Mouse (Mus musculus): ENCODE results near the gene Gpatch1. TPM values are rescaled to one million over a fixed set of nuclear protein-coding genes. Genes with fewer than 3 reads are reported as not detected.

The Gpatch1 gene
- 10 to 100 TPM; 26.7 to 31.7 TPM for total RNA-seq (2021)

DNA sequence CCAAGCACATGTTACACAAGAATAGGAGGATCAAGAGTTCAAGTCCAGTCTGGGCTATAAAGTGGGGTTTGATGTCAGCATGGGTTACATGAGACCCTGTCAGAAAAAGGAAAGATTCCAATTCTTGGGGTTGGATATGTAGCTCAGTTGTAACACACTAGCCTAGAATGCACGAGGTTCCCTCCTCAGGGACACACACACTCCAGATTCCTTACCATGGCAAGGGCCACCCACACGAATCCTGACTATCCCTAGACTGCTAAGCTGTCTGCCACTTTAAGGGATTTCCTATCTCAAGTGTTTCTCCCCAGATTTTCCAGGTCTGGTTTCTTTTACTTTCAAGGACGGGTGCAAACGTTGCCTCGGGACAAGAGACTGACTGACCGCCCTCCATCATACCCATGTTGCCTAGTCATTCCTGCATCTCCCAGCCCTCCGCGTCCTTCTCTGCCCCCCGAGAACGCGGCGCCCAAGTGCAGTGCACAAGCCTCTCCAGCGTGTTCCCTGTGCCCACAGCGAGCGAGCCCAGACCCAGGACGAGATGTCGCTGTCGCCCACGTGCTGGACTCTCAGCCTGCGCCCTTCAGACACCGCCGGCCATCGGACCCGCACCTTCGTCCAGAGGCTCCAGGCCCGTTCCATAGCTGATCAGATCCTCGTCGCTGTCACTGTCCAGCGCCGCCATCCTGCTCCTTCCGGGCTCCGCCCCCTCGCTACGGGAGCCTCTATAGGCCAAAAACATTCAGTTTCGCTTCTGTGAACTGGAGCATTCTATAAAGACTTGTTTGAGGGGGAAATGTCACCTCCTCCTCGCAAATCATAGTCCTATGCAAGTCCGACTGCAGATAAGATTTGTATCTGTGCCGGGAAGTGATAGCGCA lies at the start of gene Gpatch1:
TSS of gene Gpatch1 (minus strand) at position 712 of the 881 bp plus-strand sequence.
- intact Hi-C loops (cut with DNase I) = no loop called here
- DNase-seq = peak; percentile 93

DNA sequence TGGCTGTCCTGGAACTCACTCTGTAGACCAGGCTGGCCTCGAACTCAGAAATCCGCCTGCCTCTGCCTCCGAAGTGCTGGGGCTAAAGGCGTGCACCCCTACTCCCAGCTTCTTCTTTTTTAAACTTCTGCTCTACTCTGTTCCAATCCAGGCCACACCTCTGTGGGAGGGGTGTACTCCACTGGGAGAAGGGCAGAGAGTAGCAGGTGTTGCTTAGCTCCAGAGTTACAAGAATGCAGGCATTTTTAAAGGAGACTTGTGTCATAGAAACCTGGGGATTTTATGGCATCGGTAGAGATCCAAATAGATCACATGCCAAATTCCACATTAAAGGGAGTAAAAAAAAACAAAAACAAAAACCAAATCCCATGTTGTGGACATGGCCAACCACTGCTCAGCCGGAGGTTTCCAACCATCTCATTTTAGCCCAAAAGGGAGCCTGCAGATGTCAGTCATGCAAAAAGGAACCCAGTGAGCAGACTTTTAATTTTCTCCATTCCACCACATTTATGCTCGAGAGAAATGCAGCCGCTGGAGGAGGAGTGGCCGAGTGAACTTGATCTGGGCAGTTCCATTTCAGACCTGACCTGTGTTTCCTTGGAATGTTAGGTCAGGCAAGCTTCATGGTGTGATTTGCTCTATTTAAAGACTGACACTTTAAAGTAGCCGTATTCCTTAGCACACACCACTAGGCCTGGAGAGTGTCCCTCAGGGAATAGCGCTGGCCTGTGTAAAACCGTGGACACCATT lies 47.1 kb upstream of the Gpatch1 start:
- intact Hi-C loops (cut with DNase I) = no loop called here
- DNase-seq = no peak

DNA sequence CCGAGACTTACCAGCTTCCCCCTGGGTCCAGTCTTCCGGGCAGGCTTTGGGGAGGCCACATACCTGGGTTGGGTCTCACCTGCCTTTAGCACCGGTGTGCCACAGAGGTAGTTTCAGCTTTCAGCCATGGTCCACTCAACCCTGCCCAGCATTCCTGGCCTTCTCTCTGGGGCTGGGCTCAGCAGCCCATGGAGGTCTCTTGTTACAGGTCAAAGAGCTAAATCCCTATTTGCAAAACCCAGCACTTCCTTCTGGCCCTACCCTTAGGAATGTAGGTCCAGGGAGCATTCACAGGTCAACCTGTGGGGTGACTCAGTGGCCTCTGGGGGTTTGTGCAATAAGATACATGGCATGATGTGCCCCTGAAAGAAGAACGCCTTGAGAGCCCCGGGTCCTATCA lies 44.6 kb upstream of the Gpatch1 start:
- intact Hi-C loops (cut with DNase I) = no loop called here

DNA sequence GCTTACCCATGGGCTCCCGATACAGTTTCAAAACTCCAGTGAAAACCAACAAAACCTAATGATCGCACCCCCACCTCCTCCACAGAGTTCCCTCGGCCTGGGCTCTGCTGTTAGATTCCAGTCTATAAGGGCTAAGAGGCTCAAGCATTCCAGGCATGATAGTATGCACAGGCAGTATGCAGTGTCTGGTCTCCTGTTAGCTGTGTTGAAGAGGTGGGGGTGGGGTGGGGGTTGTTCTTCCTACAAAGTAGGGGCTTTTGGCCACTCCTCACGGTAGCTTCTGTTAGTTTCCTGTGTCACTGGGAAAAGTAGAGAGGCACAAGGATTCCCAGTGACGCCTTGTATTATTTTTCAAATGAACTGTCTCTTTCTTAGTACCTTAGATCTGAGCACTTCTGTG lies 44.0 kb upstream of the Gpatch1 start:
- intact Hi-C loops (cut with DNase I) = no loop called here
- DNase-seq = no peak

More for the DNA sequence above, 44.6 kb upstream of the Gpatch1 start:
- no peak for DNase-seq

DNA sequence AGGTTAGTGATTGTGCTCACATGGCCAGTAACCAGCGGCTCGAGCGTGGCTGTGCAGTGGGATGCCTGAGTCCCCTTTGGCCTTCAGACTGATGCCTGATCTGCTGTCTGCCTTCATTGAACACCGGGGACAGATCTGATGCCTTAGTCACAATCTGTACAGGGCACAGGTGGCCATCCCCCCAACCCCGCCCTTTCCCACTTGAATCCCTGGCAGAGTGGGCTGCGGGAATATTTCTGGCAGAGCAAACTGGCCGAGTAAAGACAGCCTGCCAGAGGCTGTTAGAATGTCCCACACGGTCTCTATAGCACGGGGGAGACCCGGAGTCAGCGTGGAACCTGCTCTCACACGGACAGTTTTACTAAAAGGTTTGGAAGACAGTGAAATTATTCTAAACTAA lies 39.4 kb upstream of the Gpatch1 start:
- intact Hi-C loops (cut with DNase I) = no loop called here
- no peak for DNase-seq

DNA sequence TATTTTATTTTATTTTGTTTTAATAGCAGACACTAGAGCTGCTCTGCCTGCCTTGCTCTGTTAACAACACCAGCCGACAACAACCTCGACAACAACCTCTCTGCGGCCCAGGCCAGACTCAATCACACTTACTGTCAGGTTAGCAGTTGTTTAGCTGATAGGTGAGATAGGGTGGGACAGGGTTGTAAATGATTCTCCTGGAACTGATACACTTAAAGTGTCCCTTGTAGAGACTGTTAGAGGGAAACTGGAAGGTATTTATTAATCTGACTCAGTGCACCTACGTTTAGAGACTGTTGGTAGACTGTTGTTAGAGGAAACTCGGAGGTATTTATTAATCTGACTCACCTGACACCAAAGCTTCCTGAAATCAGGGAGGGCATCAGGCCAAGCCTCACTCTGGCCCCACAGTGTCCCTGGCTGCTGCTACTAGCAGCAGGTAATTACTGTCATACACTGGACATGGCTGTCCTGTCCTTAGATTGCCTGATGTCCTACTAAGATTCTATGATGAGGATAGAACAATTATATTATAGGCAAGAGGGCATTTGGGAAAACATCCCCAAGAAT lies 37.1 kb upstream of the Gpatch1 start:
- intact Hi-C loops (cut with DNase I) = no loop called here
- DNase-seq = no peak

DNA sequence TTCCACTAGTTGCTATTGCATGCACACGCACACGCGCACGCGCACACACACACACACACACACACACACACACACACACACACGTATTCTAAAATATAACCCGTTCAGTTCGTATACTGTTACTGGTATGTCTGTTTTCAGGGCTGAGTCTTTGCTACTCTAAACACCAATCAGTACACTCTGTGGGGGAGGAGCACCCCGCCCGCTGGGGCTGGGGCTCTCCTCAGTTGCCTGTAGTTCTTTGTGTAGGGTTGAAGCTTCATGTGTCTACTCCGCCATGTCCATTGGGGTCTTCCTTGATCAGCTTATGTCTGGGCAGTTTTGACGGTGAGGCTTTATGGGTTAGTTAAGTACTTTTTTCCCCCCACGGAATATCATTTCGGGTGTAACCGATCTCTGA lies 35.1 kb upstream of the Gpatch1 start:
- intact Hi-C loops (cut with DNase I) = no loop called here
- no peak for DNase-seq

DNA sequence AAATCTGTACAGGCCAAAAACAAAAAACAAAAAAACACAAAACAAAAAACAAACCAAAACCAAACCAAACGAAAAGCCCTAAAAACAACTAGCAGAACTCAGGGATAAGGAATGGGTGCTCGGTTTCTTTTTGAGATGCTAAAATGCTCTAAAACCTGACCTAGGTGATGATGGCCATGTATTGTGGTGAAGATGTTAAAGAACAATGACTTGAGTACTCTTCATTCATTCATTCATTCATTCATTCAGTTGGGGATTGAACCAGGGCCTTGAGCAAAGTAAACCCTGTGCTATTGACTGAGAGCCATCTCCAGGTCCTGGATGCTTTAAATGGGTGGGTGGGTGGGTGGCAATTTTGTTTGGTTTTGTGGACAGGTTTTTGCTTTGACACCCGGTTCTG lies 32.9 kb upstream of the Gpatch1 start:
- DNase-seq = no peak
- intact Hi-C loops (cut with DNase I) = no loop called here

DNA sequence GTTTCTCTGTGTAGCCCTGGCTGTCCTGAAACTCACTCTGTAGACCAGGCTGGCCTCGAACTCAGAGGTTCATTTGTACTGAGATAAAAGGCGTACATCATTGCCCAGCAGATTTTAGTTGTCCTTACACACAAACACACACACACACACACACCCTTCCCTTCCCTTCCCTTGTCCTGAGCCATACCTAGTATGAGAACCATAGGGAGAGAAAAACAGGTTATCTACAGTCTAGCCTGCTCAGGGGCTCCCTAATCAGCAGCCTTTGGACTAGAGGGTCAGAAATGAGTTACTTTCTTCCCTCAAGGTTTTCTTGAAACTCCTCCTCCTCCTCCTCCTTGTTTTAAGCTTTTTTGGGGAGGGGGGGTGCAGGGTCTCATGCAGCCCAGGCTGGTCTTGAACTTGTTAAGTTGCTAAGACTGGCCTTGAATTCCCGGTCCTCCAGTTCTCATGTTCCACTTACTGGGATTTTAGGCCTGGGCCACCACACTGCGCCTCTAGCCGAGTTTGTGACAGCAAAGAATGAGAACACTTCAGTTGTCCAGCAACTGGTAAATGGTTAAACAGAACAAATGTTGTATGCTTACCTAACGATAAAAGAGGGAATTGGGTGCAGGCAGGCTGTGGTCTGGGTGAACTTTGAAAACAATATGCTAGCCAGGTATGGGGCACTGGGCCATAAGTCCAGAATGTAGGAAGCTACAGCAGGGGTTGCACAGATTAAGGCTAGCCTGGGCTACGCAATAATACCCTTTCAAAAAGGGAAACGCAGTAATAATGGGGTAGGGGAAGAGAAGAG lies 31.8 kb upstream of the Gpatch1 start:
- intact Hi-C loops (cut with DNase I) = no loop called here
- no peak for DNase-seq

DNA sequence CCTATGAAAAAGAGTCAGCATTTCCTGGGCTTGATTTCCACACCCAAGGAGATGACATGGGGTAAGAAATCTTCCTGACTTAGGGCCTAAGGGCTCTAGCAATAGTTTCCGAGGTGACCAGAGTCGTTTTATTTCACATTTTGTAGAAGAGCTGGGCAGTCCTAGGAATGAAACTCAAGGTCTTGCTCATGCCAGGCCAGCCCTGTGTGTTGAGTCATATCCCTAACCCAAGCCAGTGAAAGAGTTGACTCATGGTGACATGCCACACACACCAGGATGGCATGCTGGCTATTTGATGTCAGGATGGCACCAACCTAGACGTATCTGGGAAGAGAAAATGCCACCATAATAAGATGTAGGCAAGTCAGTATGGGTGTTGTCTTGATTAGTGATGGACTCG lies 30.8 kb upstream of the Gpatch1 start:
- intact Hi-C loops (cut with DNase I) = no loop called here
- no peak for DNase-seq

DNA sequence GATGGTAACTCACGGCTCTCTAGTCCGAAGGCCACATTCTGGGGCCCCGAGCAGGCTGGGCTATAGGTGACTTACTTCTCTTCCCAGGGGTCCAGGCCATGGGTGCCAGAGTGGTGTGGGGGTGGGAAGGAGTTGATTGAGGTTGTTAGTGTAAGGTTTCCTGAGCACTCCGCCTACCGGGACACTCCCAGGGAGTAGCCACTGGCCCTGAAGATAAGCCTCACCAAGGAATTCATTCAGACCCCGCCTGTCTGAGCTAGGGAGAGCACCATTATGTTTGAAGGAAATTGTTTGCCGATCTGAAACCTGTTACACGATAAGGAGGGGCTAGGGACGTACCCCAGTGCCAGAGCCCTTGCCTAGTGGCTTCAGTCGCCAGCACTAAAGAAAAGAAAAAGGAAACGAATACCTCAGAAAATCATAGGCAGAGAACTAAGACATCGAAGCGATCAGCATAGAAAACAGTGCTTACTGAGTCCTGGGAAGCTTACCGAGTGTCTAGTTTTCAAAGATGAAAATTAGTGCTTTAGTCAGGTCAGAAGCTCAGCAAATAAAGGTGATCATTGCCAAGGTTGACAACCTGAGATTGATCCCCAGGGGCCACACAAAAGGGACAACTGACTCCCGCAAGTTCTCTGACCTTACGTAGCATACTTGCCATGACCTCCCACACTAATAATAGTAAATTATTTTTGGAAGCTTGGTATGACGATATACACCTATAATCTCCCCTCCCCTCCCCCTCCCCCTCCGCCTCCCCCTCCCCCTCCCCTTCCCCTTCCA lies 29.9 kb upstream of the Gpatch1 start:
- intact Hi-C loops (cut with DNase I) = no loop called here
- DNase-seq = no peak

DNA sequence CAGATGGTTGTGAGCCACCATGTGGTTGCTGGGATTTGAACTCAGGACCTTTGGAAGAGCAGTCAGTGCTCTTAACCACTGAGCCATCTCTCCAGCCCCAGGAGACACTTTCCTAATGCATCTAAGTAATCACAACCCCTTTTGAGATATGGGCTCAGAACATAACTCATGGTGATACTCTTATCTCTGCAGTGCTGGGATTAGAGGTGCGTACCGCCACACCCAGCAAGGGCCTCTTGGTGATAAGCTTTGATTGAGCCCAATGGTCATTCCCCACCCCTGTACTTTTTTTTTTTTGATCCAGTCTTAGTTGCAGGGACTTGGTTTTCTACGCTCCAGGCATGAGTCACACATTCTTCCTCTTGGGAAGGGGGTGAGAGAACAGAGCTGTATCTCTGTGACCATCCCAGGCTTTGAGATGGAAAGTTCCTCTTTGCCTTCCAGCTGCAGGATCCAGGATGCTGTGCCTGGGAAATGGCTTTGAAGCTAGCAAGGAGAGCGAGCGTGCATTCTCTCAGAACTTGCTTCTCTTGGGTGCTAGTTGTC lies 26.6 kb upstream of the Gpatch1 start:
- intact Hi-C loops (cut with DNase I) = no loop called here
- DNase-seq = no peak

DNA sequence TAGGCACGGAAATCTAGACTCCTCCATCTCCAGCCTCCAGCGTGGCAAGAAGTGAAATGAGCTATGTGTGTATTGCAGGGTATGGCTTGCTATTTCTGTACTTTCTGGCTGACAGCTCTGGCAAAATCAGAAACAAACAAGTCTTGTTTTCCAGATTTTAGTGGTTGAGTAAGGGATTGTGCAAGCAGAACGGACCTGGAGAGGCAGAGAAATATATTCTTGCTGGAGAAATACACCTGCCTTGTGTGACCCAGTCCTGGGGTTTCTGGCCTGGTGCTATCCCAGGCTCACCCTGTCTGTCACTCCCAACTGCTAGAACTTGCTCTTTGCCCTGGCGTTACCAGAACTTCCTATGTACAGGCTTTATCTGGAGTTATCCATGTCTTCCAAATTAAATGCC lies 24.3 kb upstream of the Gpatch1 start:
- intact Hi-C loops (cut with DNase I) = no loop called here
- DNase-seq = no peak

DNA sequence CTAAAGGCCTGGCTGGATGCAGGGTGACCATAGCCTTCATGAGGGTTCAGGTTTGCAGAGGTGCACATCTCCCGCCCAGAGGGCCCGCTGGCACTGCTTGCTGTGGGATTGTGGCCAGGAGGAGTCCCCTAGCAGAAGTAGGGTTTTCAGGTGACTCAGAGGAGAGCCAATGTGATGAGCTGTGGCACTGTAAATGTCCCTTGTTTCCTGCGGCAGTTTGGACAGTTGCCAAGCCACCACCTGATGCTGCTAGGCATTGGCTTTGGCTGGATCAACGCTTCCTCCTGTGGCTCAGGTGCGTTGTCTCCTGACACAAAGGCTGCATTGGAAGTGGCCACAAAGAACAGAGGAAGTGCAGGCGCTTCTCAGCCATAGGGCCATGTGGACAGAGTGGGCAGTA lies 23.0 kb upstream of the Gpatch1 start:
- intact Hi-C loops (cut with DNase I) = no loop called here
- DNase-seq = no peak

DNA sequence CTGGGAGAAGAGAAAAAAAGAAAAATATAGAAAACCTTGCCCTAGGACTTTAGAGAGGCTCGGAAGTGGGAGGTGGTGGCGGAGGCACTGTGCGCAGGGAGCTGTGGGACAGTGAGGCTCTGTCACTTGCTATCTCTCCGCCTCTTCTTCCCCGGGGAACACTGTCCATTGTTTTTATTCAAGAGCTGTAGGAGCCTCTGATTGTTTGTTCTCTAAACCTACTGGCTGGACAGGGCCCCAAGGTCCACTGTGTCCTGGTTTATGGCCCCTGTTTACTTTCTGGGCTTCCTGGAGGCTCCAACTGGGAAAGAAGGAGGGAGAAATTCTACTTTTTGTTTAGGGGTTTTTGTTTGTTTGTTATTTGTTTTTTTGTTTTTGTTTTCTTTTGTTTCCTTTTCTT lies 22.0 kb upstream of the Gpatch1 start:
- DNase-seq = no peak
- intact Hi-C loops (cut with DNase I) = no loop called here

DNA sequence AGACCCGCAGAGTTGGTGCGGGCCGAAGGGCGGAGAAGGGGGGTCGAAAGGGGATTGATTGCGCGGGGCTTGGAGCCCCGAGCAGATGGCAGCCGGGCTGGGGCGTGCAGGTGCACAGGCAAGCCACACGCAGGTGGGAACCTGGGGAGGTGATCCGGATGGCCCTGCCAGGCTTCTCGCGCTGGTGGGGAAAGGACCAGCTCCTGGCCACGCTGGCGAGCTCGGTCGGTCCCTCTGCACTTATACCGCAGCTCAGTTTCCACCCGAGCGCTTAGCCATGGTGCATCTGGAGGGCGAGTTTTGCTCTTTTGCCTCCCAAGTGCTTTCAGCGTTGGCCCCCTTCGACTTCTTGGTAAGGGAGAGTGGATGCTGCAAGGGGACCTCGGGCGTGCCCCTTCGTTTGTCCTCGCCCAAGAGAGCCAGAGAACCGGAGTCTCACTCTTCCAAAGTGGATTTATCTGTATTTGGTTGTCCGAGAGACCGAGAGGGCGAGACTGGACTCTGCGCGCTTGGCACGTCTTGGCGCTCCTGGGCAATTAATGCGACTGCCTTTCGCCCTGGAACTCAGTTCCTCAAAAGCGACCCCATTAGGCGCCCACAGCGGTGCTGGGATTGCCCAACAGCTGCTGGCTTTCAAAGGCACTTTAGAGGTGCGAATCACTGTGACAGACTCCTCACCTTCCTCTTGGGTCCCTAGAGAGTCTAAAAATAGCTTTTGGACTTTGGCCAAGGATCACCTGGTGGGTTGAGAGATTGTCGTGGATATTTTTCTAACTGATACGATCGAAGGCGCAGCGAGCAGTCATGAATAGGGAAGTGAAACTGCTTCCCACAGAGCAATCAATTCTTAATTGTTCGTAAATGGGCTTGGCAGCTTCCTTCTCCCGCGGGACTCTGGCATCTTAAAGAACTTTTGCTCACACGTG lies 16.6 kb upstream of the Gpatch1 start:
- peak; percentile 24 for DNase-seq
- intact Hi-C loops (cut with DNase I) = no loop called here

DNA sequence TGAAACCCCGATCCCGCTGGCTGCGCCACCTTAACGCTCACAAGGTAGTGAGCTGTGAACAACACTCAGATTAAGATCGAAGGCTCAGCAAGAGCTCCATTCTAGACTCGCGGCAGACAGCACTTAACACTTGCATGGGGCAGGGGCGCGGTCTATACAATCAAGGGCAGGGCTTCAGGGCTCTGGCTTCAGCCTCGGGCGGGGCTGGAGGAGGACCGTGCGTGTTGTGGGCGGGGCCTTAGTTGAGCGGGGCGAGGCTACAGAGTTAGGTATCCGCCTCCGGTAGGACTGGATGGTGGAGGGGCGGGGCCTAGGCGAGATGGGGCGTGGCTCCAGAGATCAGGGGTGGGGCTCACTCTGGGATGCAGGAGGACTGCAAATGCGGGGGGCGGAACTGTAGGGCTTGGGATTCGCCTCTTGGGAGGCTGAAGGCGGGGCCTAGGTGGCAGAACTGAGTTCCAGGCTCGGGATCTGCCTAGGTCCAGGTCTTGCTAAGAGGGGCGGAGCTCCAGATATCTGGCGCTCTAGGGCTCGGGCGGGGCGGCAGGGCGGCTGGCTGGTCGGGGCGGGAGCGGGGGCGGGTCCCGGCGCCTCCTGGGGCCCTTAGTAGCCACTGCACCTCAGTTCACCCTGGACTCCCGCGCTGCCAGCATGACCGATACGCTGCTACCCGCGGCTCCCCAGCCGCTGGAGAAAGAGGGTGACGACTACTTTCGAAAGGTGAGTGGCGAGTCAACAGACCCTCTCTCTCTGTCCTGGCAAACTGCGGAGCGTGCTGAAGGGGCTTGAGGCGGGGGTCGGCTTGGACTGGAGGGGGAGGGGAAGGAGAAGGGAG lies 15.7 kb upstream of the Gpatch1 start, which contains the start of gene Rhpn2:
TSS of gene Rhpn2 (plus strand) at position 479 of the 835 bp plus-strand sequence.
- intact Hi-C loops (cut with DNase I) = no loop called here
- DNase-seq = peak; percentile 99

DNA sequence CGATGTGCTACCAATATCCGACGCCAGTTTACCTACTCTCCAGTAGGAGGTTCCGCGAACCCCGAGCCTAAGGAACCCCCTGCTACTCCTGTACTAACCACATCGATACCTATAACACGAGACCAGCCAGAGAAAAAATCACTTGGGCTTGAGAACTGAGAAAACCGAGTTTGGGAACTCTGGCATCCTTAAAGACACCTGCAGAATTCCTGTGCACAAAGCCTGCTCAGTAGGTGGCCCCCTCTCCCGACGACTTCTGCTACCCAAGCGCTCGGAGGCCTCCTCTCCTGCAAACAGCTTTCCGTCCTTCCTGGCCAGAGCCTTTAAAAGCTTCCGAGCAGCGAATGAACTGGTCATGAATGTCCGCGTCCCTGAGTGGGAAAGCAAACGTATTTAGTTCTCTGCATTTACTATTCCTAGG lies 15.0 kb upstream of the Gpatch1 start:
- no peak for DNase-seq
- intact Hi-C loops (cut with DNase I) = no loop called here

All from left cerebral cortex, postnatal 4 days (tissue).